Mouse (Mus musculus): ENCODE measurements at regions not wholly inside any gene's neighbourhood (a gene's known extent, or its start where the extent isn't known, plus 50 kb on each side); places are given as distances from the start of the nearest gene placed in this dataset.

- TF ChIP-seq CTCF (IDR thresholded peaks at IDR 0.05; ENCODE audit: low read depth) (no peak), EP300 (optimal IDR thresholded peaks at IDR 0.05) (no peak)
Measured at GRCm38 (mm10) chr17:83097998-83098397, 117.1 kb upstream of the Pkdcc start.

Measured in stomach, postnatal 0 days (tissue).